Comparison of ENCODE assay signal across 8 mouse cellular contexts in genomic region chr8:69848951-69849350, GRCm38 (mm10). TPM values are rescaled to one million over a fixed set of nuclear protein-coding genes. Genes with fewer than 3 reads are reported as not detected.
DNase-seq lines count a peak whose midpoint lies in the region; ATAC-seq and TF ChIP-seq lines count a peak whose summit lies in the region.
"Had no signal": no experiment of that assay in that cellular context is flagged by ENCODE, and none has a peak within 500 bp of the region (broad histone marks: within the 10 kb centered on the region; RNA-seq: fewer than 3 reads in every experiment).

No protein-coding gene starts in this region.

- POLR2A ChIA-PET in Patski (lab: Charles Lee), result no interaction called here

- no peaks in the 10 kb centered on the region for H3K4me1 ChIP-seq in embryonic facial prominence, embryonic 14.5 days (ENCODE audit: control insufficient read depth, insufficient read depth, low read length)
- 0 out of 2 replicates have a peak, but pooled peaks cover 3% of the 10 kb centered on the region for H3K4me1 ChIP-seq in intestine, embryonic 14.5 days (replicated peaks; ENCODE audit: control insufficient read depth, insufficient read depth, low read length)
- no peaks in the 10 kb centered on the region for H3K4me1 ChIP-seq in forebrain, embryonic 16.5 days (replicated peaks; ENCODE audit: control insufficient read depth, insufficient read depth, low read length)

- no peak overlapping the region for H3K4me2 ChIP-seq in embryonic facial prominence, embryonic 14.5 days (ENCODE audit: low read depth, low read length)
- no peak overlapping the region for H3K4me2 ChIP-seq in intestine, embryonic 14.5 days (ENCODE audit: low read length)
- H3K4me2 ChIP-seq in forebrain, embryonic 16.5 days (ENCODE audit: low read length), result no peak overlapping the region

- no peak for TF ChIP-seq CTCF in Patski (IDR thresholded peaks at IDR 0.05)

- H3K27ac ChIP-seq in embryonic facial prominence, embryonic 14.5 days (replicated peaks; ENCODE audit: low read depth, low read length), result no peak overlapping the region
- H3K27ac ChIP-seq in intestine, embryonic 14.5 days (ENCODE audit: low read depth), result no peak overlapping the region
- H3K27ac ChIP-seq in forebrain, embryonic 16.5 days (ENCODE audit: low read length), result no peak overlapping the region

- no peaks in the 10 kb centered on the region for H3K9me3 ChIP-seq in embryonic facial prominence, embryonic 14.5 days (ENCODE audit: control insufficient read depth, low read length)
- H3K9me3 ChIP-seq in intestine, embryonic 14.5 days (ENCODE audit: control insufficient read depth, low read length), result no peaks in the 10 kb centered on the region
- H3K9me3 ChIP-seq in forebrain, embryonic 16.5 days (ENCODE audit: control insufficient read depth, low read length), result no peaks in the 10 kb centered on the region

- peak; percentile 59 for DNase-seq in Patski (ENCODE audit: low read depth, low spot score)
- DNase-seq in embryonic facial prominence, embryonic 14.5 days (ENCODE audit: low spot score), result peak; percentile 57
- DNase-seq in intestine, embryonic 14.5 days (ENCODE audit: low spot score), result no peak
- peak; percentile 78 for DNase-seq in lung, postnatal 36 days
- no peak for DNase-seq in left cerebral cortex, adult 8-10 months (ENCODE audit: low spot score in 2 of 2)
- no peak for DNase-seq in right cerebral cortex, adult 2 months (ENCODE audit: low spot score in 2 of 2)
- DNase-seq: kidney, adult 11 months had no signal

- CTCF ChIA-PET in Patski (lab: Charles Lee), result no interaction called here

- ATAC-seq in Patski, result peak; percentile 86
- peak; percentile 71 for ATAC-seq in embryonic facial prominence, embryonic 14.5 days (ENCODE audit: low read depth)
- ATAC-seq in intestine, embryonic 14.5 days (replicated peaks; ENCODE audit: low FRiP score, low TSS enrichment, low read depth), result peak; percentile 77
- no peak for ATAC-seq in forebrain, embryonic 16.5 days

- 76% methylated on average over 8 of the region's 8 CpGs for WGBS in embryonic facial prominence, embryonic 14.5 days
- WGBS in intestine, embryonic 14.5 days, result 78% methylated on average over 8 of the region's 8 CpGs
- WGBS in forebrain, embryonic 16.5 days, result 93% methylated on average over 8 of the region's 8 CpGs

- no peaks in the 10 kb centered on the region for H3K36me3 ChIP-seq in embryonic facial prominence, embryonic 14.5 days (ENCODE audit: control insufficient read depth, insufficient read depth, low read length)
- H3K36me3 ChIP-seq in intestine, embryonic 14.5 days (ENCODE audit: control insufficient read depth, insufficient read depth, low read length), result no peaks in the 10 kb centered on the region
- H3K36me3 ChIP-seq in forebrain, embryonic 16.5 days (ENCODE audit: control insufficient read depth, insufficient read depth), result no peaks in the 10 kb centered on the region

- H3K27me3 ChIP-seq in Patski, result no peaks in the 10 kb centered on the region
- H3K27me3 ChIP-seq in embryonic facial prominence, embryonic 14.5 days (replicated peaks; ENCODE audit: control insufficient read depth, insufficient read depth, low read length), result no peaks in the 10 kb centered on the region
- no peaks in the 10 kb centered on the region for H3K27me3 ChIP-seq in intestine, embryonic 14.5 days (replicated peaks; ENCODE audit: control insufficient read depth, insufficient read depth, low read length)
- H3K27me3 ChIP-seq in forebrain, embryonic 16.5 days (replicated peaks; ENCODE audit: control insufficient read depth, insufficient read depth, low read length), result no peaks in the 10 kb centered on the region

- no peak overlapping the region for H3K9ac ChIP-seq in embryonic facial prominence, embryonic 14.5 days (ENCODE audit: low read depth, low read length)
- H3K9ac ChIP-seq in intestine, embryonic 14.5 days (ENCODE audit: low read length), result no peak overlapping the region
- H3K9ac ChIP-seq in forebrain, embryonic 16.5 days (replicated peaks; ENCODE audit: low read depth, low read length), result no peak overlapping the region

- in situ Hi-C loops in Patski (cut with MboI; ENCODE audit: low pct_unique_long_range_greater_than_20kb), result no loop called here

- H3K4me3 ChIP-seq in embryonic facial prominence, embryonic 14.5 days (ENCODE audit: low read depth, low read length), result no peak overlapping the region
- H3K4me3 ChIP-seq in intestine, embryonic 14.5 days (ENCODE audit: low read depth, low read length), result no peak overlapping the region
- H3K4me3 ChIP-seq in forebrain, embryonic 16.5 days (replicated peaks; ENCODE audit: low read length), result no peak overlapping the region

RNA-seq across cellular contexts. Expression of gene Pbx4, which starts 16.7 kb away (rescaled TPM):
- polyA plus RNA-seq in Patski (2021), result 8.0 TPM
- polyA plus RNA-seq in embryonic facial prominence, embryonic 14.5 days (2014; fragmentation: Nextera tagmentation; extraction: Ambion mirVana), result 8.4 and 9.0 TPM in 2 replicates
- polyA plus RNA-seq in intestine, embryonic 14.5 days (2014; fragmentation: Nextera tagmentation; extraction: Ambion mirVana), result 5.7 and 6.3 TPM in 2 replicates
- 10 to 100 TPM; 16.4 to 19.4 (median 17.9) TPM for total RNA-seq in left cerebral cortex, adult 8-10 months (2022)
- polyA plus RNA-seq in forebrain, embryonic 16.5 days (2015; fragmentation: Nextera tagmentation; extraction: Ambion mirVana), result 47.2 and 48.0 TPM in 2 replicates

RNA-seq across cellular contexts. Expression of gene Lpar2, which starts 26.7 kb away (rescaled TPM):
- 8.3 TPM for polyA plus RNA-seq in Patski (2021)
- polyA plus RNA-seq in embryonic facial prominence, embryonic 14.5 days (2014; fragmentation: Nextera tagmentation; extraction: Ambion mirVana), result 0.86 and 0.92 TPM in 2 replicates
- 1.0 and 1.2 TPM in 2 replicates for polyA plus RNA-seq in intestine, embryonic 14.5 days (2014; fragmentation: Nextera tagmentation; extraction: Ambion mirVana)
- under 1 TPM; 0.57 to 0.68 (median 0.64) TPM for total RNA-seq in left cerebral cortex, adult 8-10 months (2022)
- 0.73 and 0.84 TPM in 2 replicates for polyA plus RNA-seq in forebrain, embryonic 16.5 days (2015; fragmentation: Nextera tagmentation; extraction: Ambion mirVana)

RNA-seq across cellular contexts. Expression of gene Cilp2, which starts 38.5 kb away (rescaled TPM):
- polyA plus RNA-seq in Patski (2021), result 0.03 TPM
- polyA plus RNA-seq in embryonic facial prominence, embryonic 14.5 days (2014; fragmentation: Nextera tagmentation; extraction: Ambion mirVana), result 1.1 and 1.3 TPM in 2 replicates
- polyA plus RNA-seq in intestine, embryonic 14.5 days (2014; fragmentation: Nextera tagmentation; extraction: Ambion mirVana), result 0.44 and 0.57 TPM in 2 replicates
- total RNA-seq in left cerebral cortex, adult 8-10 months (2022), result under 1 TPM; 0.54 to 0.79 (median 0.65) TPM
- polyA plus RNA-seq in forebrain, embryonic 16.5 days (2015; fragmentation: Nextera tagmentation; extraction: Ambion mirVana), result 4.9 and 5.0 TPM in 2 replicates

RNA-seq across cellular contexts. Expression of gene Gmip, which starts 40.5 kb away (rescaled TPM):
- polyA plus RNA-seq in Patski (2021), result 17.8 TPM
- 7.0 and 8.6 TPM in 2 replicates for polyA plus RNA-seq in embryonic facial prominence, embryonic 14.5 days (2014; fragmentation: Nextera tagmentation; extraction: Ambion mirVana)
- 10.4 and 12.3 TPM in 2 replicates for polyA plus RNA-seq in intestine, embryonic 14.5 days (2014; fragmentation: Nextera tagmentation; extraction: Ambion mirVana)
- total RNA-seq in left cerebral cortex, adult 8-10 months (2022), result 10 to 100 TPM; 11.6 to 18.1 (median 15.7) TPM
- 40.0 and 51.7 TPM in 2 replicates for polyA plus RNA-seq in forebrain, embryonic 16.5 days (2015; fragmentation: Nextera tagmentation; extraction: Ambion mirVana)

RNA-seq across cellular contexts. Expression of gene Tssk6, which starts 53.0 kb away (rescaled TPM):
- polyA plus RNA-seq in Patski (2021), result 3.7 TPM
- polyA plus RNA-seq in embryonic facial prominence, embryonic 14.5 days (2014; fragmentation: Nextera tagmentation; extraction: Ambion mirVana), result 2.5 and 3.1 TPM in 2 replicates
- 3.3 and 4.0 TPM in 2 replicates for polyA plus RNA-seq in intestine, embryonic 14.5 days (2014; fragmentation: Nextera tagmentation; extraction: Ambion mirVana)
- under 1 TPM in 1 of 4 experiments, not detected in 3; 0.28 TPM for total RNA-seq in left cerebral cortex, adult 8-10 months (2022)
- polyA plus RNA-seq in forebrain, embryonic 16.5 days (2015; fragmentation: Nextera tagmentation; extraction: Ambion mirVana), result 2.7 and 2.8 TPM in 2 replicates

Comparison
In these comparisons a context has a peak if more than half of its experiments do, and no peak if none do; other contexts are left out.
1. DNase-seq: peak in Patski (single experiment), embryonic facial prominence, embryonic 14.5 days (single experiment) and lung, postnatal 36 days (single experiment); none in intestine, embryonic 14.5 days (single experiment), left cerebral cortex, adult 8-10 months (0 of 2) and right cerebral cortex, adult 2 months (0 of 2).